Mouse (Mus musculus): ENCODE measurements around the gene Ddx52. TPM values are rescaled to one million over a fixed set of nuclear protein-coding genes. Genes with fewer than 3 reads are reported as not detected.

Ddx52 gene
- total and polyA plus RNA-seq, 3 experiments: 3.2 to 82.8 (median 54.2) TPM

DNA sequence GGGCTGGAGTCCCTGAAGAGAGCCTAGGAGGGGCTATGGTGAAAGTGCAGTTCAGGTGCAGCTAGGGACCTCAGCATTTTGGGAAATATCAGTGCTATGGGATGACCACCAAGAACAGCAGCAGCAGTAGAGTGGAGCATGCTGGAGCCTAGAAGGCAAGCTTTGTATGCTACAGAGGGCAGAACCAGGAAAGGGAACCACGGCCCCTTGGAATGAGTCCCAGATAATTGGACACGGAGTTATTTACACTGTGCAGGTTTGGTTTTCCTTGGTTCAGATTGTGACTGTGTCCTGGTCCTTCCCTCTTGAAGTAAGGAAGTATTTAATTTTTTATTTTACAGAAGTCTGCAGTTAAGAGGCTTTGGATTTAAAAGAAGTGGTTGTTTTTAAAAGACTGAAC is 51.6 kb downstream of the Ddx52 start:
- peaks cover 90% of the 10 kb centered on the region for H3K36me3 ChIP-seq (replicated peaks)
- no peak for ATAC-seq (ENCODE audit: extremely low read depth, insufficient number of reproducible peaks, low FRiP score, poor library complexity, severe bottlenecking)

DNA sequence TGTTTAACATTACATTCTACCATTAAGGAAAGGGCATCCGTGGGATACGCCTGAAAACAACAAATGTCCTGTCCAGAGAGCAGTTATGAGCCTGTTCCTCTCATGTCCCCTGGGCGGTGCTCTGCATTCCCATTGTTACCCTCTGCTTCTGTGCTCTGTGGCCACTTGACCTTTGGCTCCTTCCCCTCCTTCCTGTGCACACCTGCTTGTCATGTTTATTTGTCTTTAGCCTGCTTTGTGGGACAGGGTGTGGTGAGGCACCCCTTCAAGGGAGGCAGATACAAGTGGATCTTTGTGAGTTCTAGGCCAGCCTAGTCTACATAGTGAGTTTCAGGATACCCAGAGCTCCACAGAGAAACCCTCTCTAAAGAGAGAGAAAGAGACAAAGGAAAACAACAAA is 52.6 kb downstream of the Ddx52 start:
- peaks cover 91% of the 10 kb centered on the region for H3K36me3 ChIP-seq (replicated peaks)
- H3K4me3 ChIP-seq (ENCODE audit: low read depth, low read length): no peak overlapping the region
- no peaks in the 10 kb centered on the region for H3K27me3 ChIP-seq (ENCODE audit: insufficient read depth, low read length)
- peaks cover 9% of the 10 kb centered on the region; the same call in 1 of the 2 replicates for H3K4me1 ChIP-seq (ENCODE audit: insufficient read depth, low read depth, low read length)
- DNase-seq (ENCODE audit: low spot score) (no peak), ATAC-seq (ENCODE audit: extremely low read depth, insufficient number of reproducible peaks, low FRiP score, poor library complexity, severe bottlenecking) (no peak)
- TF ChIP-seq GATA1 (IDR thresholded peaks at IDR 0.05; ENCODE audit: borderline replicate concordance, low read length): no peak
- TF ChIP-seq GATA2 (IDR thresholded peaks at IDR 0.05; ENCODE audit: borderline replicate concordance, low read depth, low read length): no peak
- TF ChIP-seq TAL1 (conservative IDR thresholded peaks at IDR 0.05; ENCODE audit: low read depth, low read length): no peak
- TF ChIP-seq CTCF (IDR thresholded peaks at IDR 0.05; ENCODE audit: low read depth, low read length): no peak
- TF ChIP-seq POLR2AphosphoS5 (IDR thresholded peaks at IDR 0.05; ENCODE audit: insufficient replicate concordance, low read depth, low read length): no peak
- H3K9me3 ChIP-seq (replicated peaks): no peaks in the 10 kb centered on the region

More for the DNA sequence above, 51.6 kb downstream of the Ddx52 start:
- Histone ChIP-seq H3K9me3 (replicated peaks) (no peaks in the 10 kb centered on the region), H3K27me3 (ENCODE audit: insufficient read depth, low read length) (no peaks in the 10 kb centered on the region), H3K4me1 (ENCODE audit: insufficient read depth, low read depth, low read length) (peaks cover under 1% of the 10 kb centered on the region; the same call in 1 of the 2 replicates), H3K4me3 (ENCODE audit: low read depth, low read length) (no peak overlapping the region)
- no peak for TF ChIP-seq TAL1 (conservative IDR thresholded peaks at IDR 0.05; ENCODE audit: low read depth, low read length)
- no peak for TF ChIP-seq CTCF (IDR thresholded peaks at IDR 0.05; ENCODE audit: low read depth, low read length)
- no peak for TF ChIP-seq GATA1 (IDR thresholded peaks at IDR 0.05; ENCODE audit: borderline replicate concordance, low read length)
- no peak for TF ChIP-seq POLR2AphosphoS5 (IDR thresholded peaks at IDR 0.05; ENCODE audit: insufficient replicate concordance, low read depth, low read length)
- TF ChIP-seq GATA2 (IDR thresholded peaks at IDR 0.05; ENCODE audit: borderline replicate concordance, low read depth, low read length): no peak
- no peak for DNase-seq (ENCODE audit: low spot score)

DNA sequence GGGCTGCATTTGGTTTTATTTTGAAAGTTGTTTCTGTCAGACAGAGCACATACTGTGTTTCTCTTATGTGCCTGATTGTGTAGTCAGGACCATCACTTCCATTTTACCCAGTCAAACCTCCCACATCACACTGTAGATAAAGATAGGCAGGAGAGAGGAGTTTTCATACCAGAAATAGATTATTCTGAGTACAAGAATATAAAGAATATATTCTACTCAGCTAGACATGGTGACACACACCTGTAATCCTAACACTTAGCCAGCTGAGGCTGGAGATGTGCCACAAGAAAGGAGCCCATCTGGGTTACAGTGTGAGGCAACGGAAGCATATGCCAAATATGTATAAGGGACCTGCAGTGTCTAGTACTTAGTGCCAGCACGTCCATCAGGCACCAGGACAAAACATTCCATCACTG is 53.7 kb downstream of the Ddx52 start:
- H3K4me3 ChIP-seq (ENCODE audit: low read depth, low read length): no peak overlapping the region
- peaks cover 87% of the 10 kb centered on the region for H3K36me3 ChIP-seq (replicated peaks)
- DNase-seq (ENCODE audit: low spot score): no peak
- no peaks in the 10 kb centered on the region for H3K9me3 ChIP-seq (replicated peaks)
- no peaks in the 10 kb centered on the region for H3K27me3 ChIP-seq (ENCODE audit: insufficient read depth, low read length)
- TF ChIP-seq GATA1 (IDR thresholded peaks at IDR 0.05; ENCODE audit: borderline replicate concordance, low read length) (no peak), POLR2AphosphoS5 (IDR thresholded peaks at IDR 0.05; ENCODE audit: insufficient replicate concordance, low read depth, low read length) (no peak), TAL1 (conservative IDR thresholded peaks at IDR 0.05; ENCODE audit: low read depth, low read length) (no peak), CTCF (IDR thresholded peaks at IDR 0.05; ENCODE audit: low read depth, low read length) (no peak), GATA2 (IDR thresholded peaks at IDR 0.05; ENCODE audit: borderline replicate concordance, low read depth, low read length) (no peak)
- ATAC-seq (ENCODE audit: extremely low read depth, insufficient number of reproducible peaks, low FRiP score, poor library complexity, severe bottlenecking): no peak
- H3K4me1 ChIP-seq (ENCODE audit: insufficient read depth, low read depth, low read length): peaks cover 12% of the 10 kb centered on the region; the same call in 1 of the 2 replicates

DNA sequence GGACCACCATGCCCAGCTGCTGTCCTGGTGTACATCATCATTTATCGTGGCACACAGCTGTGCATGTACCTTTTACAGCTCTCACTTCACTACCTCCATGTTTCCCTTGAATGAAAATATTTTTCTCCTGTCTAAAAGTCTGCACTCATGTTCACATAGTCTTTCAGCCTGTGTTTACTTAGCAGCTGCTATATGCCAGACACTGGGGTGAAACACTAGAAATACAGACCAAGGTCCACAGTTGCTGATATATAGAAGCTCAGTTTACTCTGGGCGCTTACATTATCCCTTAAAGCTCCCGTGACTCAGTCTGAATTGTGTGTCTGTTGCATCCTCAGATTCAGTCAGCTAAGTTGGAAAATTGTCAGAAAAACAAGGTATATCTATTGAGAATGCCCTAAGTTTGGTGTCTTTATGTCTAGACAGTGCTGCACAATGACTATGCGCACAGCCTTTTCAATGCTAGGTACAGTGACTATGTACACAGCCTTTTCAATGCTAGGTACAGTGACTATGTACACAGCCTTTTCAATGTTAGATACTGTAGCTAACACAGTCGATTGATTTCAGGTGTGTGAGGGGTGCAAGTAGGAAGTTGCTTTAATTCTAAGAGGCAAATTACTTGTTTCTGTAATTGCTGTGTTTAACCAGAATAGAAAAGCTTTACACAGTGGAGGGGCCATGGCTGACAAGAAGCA is 55.5 kb downstream of the Ddx52 start:
- TF ChIP-seq CTCF (IDR thresholded peaks at IDR 0.05; ENCODE audit: low read depth, low read length) (no peak), GATA2 (IDR thresholded peaks at IDR 0.05; ENCODE audit: borderline replicate concordance, low read depth, low read length) (no peak), GATA1 (IDR thresholded peaks at IDR 0.05; ENCODE audit: borderline replicate concordance, low read length) (no peak), TAL1 (conservative IDR thresholded peaks at IDR 0.05; ENCODE audit: low read depth, low read length) (no peak), POLR2AphosphoS5 (IDR thresholded peaks at IDR 0.05; ENCODE audit: insufficient replicate concordance, low read depth, low read length) (no peak)
- H3K4me1 ChIP-seq (ENCODE audit: insufficient read depth, low read depth, low read length): peaks cover 12% of the 10 kb centered on the region; the same call in 1 of the 2 replicates
- ATAC-seq (ENCODE audit: extremely low read depth, insufficient number of reproducible peaks, low FRiP score, poor library complexity, severe bottlenecking): no peak
- no peaks in the 10 kb centered on the region for H3K9me3 ChIP-seq (replicated peaks)
- no peak overlapping the region for H3K4me3 ChIP-seq (ENCODE audit: low read depth, low read length)
- H3K36me3 ChIP-seq (replicated peaks): peaks cover 89% of the 10 kb centered on the region
- no peaks in the 10 kb centered on the region for H3K27me3 ChIP-seq (ENCODE audit: insufficient read depth, low read length)
- no peak for DNase-seq (ENCODE audit: low spot score)

DNA sequence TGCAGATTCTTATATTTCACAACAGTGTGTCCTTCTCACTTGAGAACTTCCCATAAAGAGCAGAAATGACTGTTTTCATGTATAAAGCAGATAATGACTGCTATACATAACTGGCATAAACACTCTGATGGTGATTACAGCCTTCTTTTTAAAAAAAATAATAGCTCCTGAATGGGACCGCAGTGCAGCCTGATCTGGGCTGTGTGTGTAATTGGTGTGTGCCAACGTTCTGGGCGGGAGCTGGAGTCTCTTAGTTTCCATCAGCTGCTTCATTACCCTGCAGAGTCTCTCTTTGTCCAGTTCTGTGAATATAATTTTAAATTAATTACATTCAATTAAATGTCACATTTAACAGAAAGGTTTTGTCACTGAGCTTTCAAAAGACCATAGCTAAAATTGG is 57.1 kb downstream of the Ddx52 start:
- Histone ChIP-seq H3K4me3 (ENCODE audit: low read depth, low read length) (no peak overlapping the region), H3K27me3 (ENCODE audit: insufficient read depth, low read length) (no peaks in the 10 kb centered on the region), H3K9me3 (replicated peaks) (no peaks in the 10 kb centered on the region), H3K4me1 (ENCODE audit: insufficient read depth, low read depth, low read length) (peaks cover 12% of the 10 kb centered on the region; the same call in 1 of the 2 replicates), H3K36me3 (replicated peaks) (peaks cover 88% of the 10 kb centered on the region)
- TF ChIP-seq TAL1 (conservative IDR thresholded peaks at IDR 0.05; ENCODE audit: low read depth, low read length): no peak
- TF ChIP-seq POLR2AphosphoS5 (IDR thresholded peaks at IDR 0.05; ENCODE audit: insufficient replicate concordance, low read depth, low read length): no peak
- no peak for TF ChIP-seq GATA2 (IDR thresholded peaks at IDR 0.05; ENCODE audit: borderline replicate concordance, low read depth, low read length)
- no peak for TF ChIP-seq CTCF (IDR thresholded peaks at IDR 0.05; ENCODE audit: low read depth, low read length)
- TF ChIP-seq GATA1 (IDR thresholded peaks at IDR 0.05; ENCODE audit: borderline replicate concordance, low read length): no peak
- no peak for ATAC-seq (ENCODE audit: extremely low read depth, insufficient number of reproducible peaks, low FRiP score, poor library complexity, severe bottlenecking)
- DNase-seq (ENCODE audit: low spot score): no peak

DNA sequence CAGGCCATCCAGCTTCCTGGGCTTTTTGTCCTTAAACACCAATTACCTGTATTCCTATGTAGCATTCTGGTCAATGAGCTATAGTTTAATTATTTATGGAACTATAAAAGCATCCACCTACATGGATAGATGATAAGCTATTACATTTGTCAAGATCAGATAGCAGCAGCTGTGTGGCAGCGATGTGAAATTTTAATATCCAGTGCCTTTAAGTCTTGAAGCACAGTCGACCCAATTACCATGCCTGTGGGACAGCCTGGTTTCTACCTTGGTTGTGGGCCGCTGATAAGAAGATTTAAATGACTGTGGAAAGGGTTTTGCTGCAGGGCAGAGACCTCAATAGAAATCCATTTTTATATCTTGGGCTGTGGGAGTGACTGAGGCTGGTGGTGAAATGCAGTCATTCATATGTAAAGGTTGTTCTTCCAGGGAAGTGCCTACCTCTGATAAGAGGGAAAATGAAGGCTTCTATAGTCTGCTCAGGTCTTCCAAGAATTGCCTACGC is 57.6 kb downstream of the Ddx52 start:
- no peaks in the 10 kb centered on the region for H3K9me3 ChIP-seq (replicated peaks)
- H3K4me1 ChIP-seq (ENCODE audit: insufficient read depth, low read depth, low read length): peaks cover 12% of the 10 kb centered on the region; the same call in 1 of the 2 replicates
- H3K4me3 ChIP-seq (ENCODE audit: low read depth, low read length): no peak overlapping the region
- ATAC-seq (ENCODE audit: extremely low read depth, insufficient number of reproducible peaks, low FRiP score, poor library complexity, severe bottlenecking): no peak; the same call in 1 of the 2 replicates
- H3K27me3 ChIP-seq (ENCODE audit: insufficient read depth, low read length): no peaks in the 10 kb centered on the region
- H3K36me3 ChIP-seq (replicated peaks): peaks cover 88% of the 10 kb centered on the region
- 0 out of 2 replicates have a peak, but pooled peaks have one; percentile 9 for TF ChIP-seq TAL1 (conservative IDR thresholded peaks at IDR 0.05; ENCODE audit: low read depth, low read length)
- no peak for TF ChIP-seq GATA1 (IDR thresholded peaks at IDR 0.05; ENCODE audit: borderline replicate concordance, low read length)
- DNase-seq (ENCODE audit: low spot score): no peak

Data from G1E (cell line).